Mouse (Mus musculus) lung, postnatal 0 days (tissue): ENCODE results near the gene Uqcr11.

Source experiments
- CTCF ChIP-seq: IDR thresholded peaks from 2 replicates; pipeline ENCODE4 v1.5.1; 2016; ENCODE audit warnings: antibody characterized with exemption, mild to moderate bottlenecking
- EP300 ChIP-seq: IDR thresholded peaks from 2 replicates; pipeline ENCODE4 v1.6.1; 2016; ENCODE audit warnings: antibody characterized with exemption, mild to moderate bottlenecking, control low read depth

GRCm38 (mm10) chr10:80398719-80399190 lies 7.9 kb downstream of the Uqcr11 start:
- no peak for TF ChIP-seq CTCF
- no peak for TF ChIP-seq EP300
